Mouse (Mus musculus) cortical plate, adult 2 months (tissue): ENCODE measurements around the gene Ociad1.

Experiments used
- CTCF ChIP-seq: fragments of 200-500 bp; IDR thresholded peaks from 2 replicates; pipeline ENCODE4 v1.5.1; 2011; ENCODE audit warnings: mild to moderate bottlenecking, control low read depth, low read length; ENCODE audit not compliant: insufficient read depth; ENCODE audit errors: extremely low read depth
- POLR2A ChIP-seq: fragments of 200-500 bp; IDR thresholded peaks from 2 replicates; pipeline ENCODE4 v1.6.1; 2011; ENCODE audit warnings: mild to moderate bottlenecking, low read length, control low read depth; ENCODE audit not compliant: insufficient read depth; ENCODE audit errors: extremely low read depth

DNA sequence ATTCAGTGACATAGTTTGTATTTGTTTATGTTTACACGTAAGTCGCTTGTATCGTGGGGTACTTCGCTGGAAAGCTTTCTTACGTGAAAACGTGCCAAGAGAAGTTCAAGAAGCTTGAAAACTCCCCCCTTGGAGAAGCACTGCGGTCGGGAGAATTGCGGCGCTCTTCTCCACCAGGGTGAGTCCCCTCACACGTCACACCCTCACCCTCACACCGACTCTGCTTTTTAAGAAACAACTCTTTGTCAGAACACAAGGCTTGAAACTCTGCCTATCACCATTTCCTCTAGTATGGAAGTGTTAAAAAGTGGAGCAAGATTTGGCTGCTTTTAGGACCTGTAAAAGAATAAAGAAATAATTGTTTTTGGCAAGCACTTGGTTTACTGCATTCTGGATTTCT lies 11.9 kb downstream of the Ociad1 start:
- no peak for TF ChIP-seq CTCF
- no peak for TF ChIP-seq POLR2A
